Mouse (Mus musculus) MEL (cell line): ENCODE results near the gene Il12rb1. TPM values are rescaled to one million over a fixed set of nuclear protein-coding genes. Genes with fewer than 3 reads are reported as not detected.

ENCODE experiments used
- DNase-seq: peaks from one replicate; pipeline ENCODE4 v3.0.0; 2011; ENCODE audit warnings: low read depth, low spot score
- H3K27ac ChIP-seq: 2 replicates; pipeline ENCODE4 v1.5.1; 2012; ENCODE audit warnings: low read depth, mild to moderate bottlenecking, control low read depth, low read length, moderate library complexity; ENCODE audit not compliant: control insufficient read depth
- H3K27me3 ChIP-seq, 2 experiments: fragments of 150-350 bp in 1 of 2; sonication (generic) in 1 of 2; 2 replicates each; pipeline ENCODE4 v1.6.1; 2012; ENCODE audit warnings: low read length in 2 of 2, mild to moderate bottlenecking in 2 of 2, improper control_type of control experiment in 1 of 2, moderate library complexity in 1 of 2; ENCODE audit not compliant: insufficient read depth in 2 of 2, control insufficient read depth in 1 of 2
- H3K36me3 ChIP-seq, 2 experiments: 2 replicates each; pipeline ENCODE4 v1.6.1; 2012 to 2014; ENCODE audit warnings: low read length in 2 of 2, improper control_type of control experiment in 1 of 2, inconsistent platforms in 1 of 2, mild to moderate bottlenecking in 1 of 2; ENCODE audit not compliant: insufficient read depth in 2 of 2, control insufficient read depth in 1 of 2
- H3K4me1 ChIP-seq, 2 experiments: fragments of 150-350 bp in 1 of 2; sonication (generic) in 1 of 2; 2 replicates each; pipeline ENCODE4 v1.6.1; 2012; ENCODE audit warnings: low read length in 2 of 2, improper control_type of control experiment in 1 of 2, mild to moderate bottlenecking in 1 of 2; ENCODE audit not compliant: insufficient read depth in 2 of 2, control insufficient read depth in 1 of 2
- H3K4me3 ChIP-seq, 2 experiments: fragments of 150-350 bp in 1 of 2; sonication (generic) in 1 of 2; 2 replicates each; pipeline ENCODE4 v1.5.1; 2012; ENCODE audit warnings: low read depth in 2 of 2, low read length in 2 of 2, mild to moderate bottlenecking in 2 of 2, moderate library complexity in 2 of 2, control low read depth in 1 of 2, improper control_type of control experiment in 1 of 2; ENCODE audit not compliant: control insufficient read depth in 1 of 2, insufficient read depth in 1 of 2
- H3K79me2 ChIP-seq: 2 replicates; pipeline ENCODE4 v1.6.1; 2012; ENCODE audit warnings: mild to moderate bottlenecking, low read length, moderate library complexity; ENCODE audit not compliant: control insufficient read depth, poor library complexity, insufficient read depth
- H3K9ac ChIP-seq: 2 replicates; pipeline ENCODE4 v1.6.1; 2012; ENCODE audit warnings: low read depth, mild to moderate bottlenecking, control low read depth, low read length, moderate library complexity; ENCODE audit not compliant: control insufficient read depth, poor library complexity, severe bottlenecking
- H3K9me3 ChIP-seq: fragments of 150-350 bp; sonication (generic); replicated peaks from 2 replicates; pipeline ENCODE4 v1.6.1; 2012; ENCODE audit warnings: mild to moderate bottlenecking, low read length, improper control_type of control experiment, moderate library complexity; ENCODE audit not compliant: insufficient read depth
- CTCF ChIP-seq, 3 experiments: IDR thresholded peaks in 2 of 3; conservative IDR thresholded peaks in 1 of 3; 2 replicates each; pipeline ENCODE4 v1.5.1; 2011 to 2012; ENCODE audit warnings: low read length in 3 of 3, low read depth in 2 of 3, mild to moderate bottlenecking in 2 of 3, improper control_type of control experiment in 1 of 3, inconsistent platforms in 1 of 3, mixed read lengths in 1 of 3, moderate library complexity in 1 of 3; ENCODE audit not compliant: control insufficient read depth in 1 of 3, insufficient read depth in 1 of 3, poor library complexity in 1 of 3, severe bottlenecking in 1 of 3
- E2F4 ChIP-seq: IDR thresholded peaks from 2 replicates; pipeline ENCODE4 v1.6.1; 2011; ENCODE audit warnings: low read depth, low read length, improper control_type of control experiment, borderline replicate concordance
- EP300 ChIP-seq, 2 experiments: IDR thresholded peaks; 2 replicates each; pipeline ENCODE4 v1.6.1; 2011; ENCODE audit warnings: improper control_type of control experiment in 2 of 2, low read length in 2 of 2, low read depth in 1 of 2, mild to moderate bottlenecking in 1 of 2
- ETS1 ChIP-seq: IDR thresholded peaks from 2 replicates; pipeline ENCODE4 v1.6.1; 2012; ENCODE audit warnings: low read depth, mild to moderate bottlenecking, inconsistent platforms, low read length, improper control_type of control experiment, moderate library complexity
- GABPA ChIP-seq: IDR thresholded peaks from 2 replicates; pipeline ENCODE4 v1.6.1; 2012; ENCODE audit warnings: low read depth, mild to moderate bottlenecking, inconsistent platforms, low read length, improper control_type of control experiment, moderate library complexity
- GATA1 ChIP-seq: IDR thresholded peaks from 2 replicates; pipeline ENCODE4 v1.6.1; 2011; ENCODE audit warnings: low read depth, low read length, improper control_type of control experiment
- HCFC1 ChIP-seq: IDR thresholded peaks from 2 replicates; pipeline ENCODE4 v1.6.1; 2012; ENCODE audit warnings: low read depth, mild to moderate bottlenecking, inconsistent platforms, low read length, improper control_type of control experiment, moderate library complexity
- JUND ChIP-seq: IDR thresholded peaks from 2 replicates; pipeline ENCODE4 v1.6.1; 2011; ENCODE audit warnings: low read depth, mild to moderate bottlenecking, improper control_type of control experiment, low read length
- KAT2A ChIP-seq: conservative IDR thresholded peaks from 2 replicates; pipeline ENCODE4 v1.6.1; 2012; ENCODE audit warnings: low read depth, low read length, improper control_type of control experiment, inconsistent platforms
- MAX ChIP-seq: IDR thresholded peaks from 2 replicates; pipeline ENCODE4 v1.6.1; 2011; ENCODE audit warnings: low read length, improper control_type of control experiment
- MEF2A ChIP-seq: IDR thresholded peaks from 2 replicates; pipeline ENCODE4 v1.6.1; 2014; ENCODE audit warnings: low read depth, mild to moderate bottlenecking, inconsistent platforms, low read length, improper control_type of control experiment; ENCODE audit not compliant: poor library complexity, insufficient replicate concordance, severe bottlenecking; ENCODE audit errors: extremely low read depth
- MXI1 ChIP-seq: IDR thresholded peaks from 2 replicates; pipeline ENCODE4 v1.6.1; 2011; ENCODE audit warnings: mild to moderate bottlenecking, low read depth, low read length, improper control_type of control experiment
- MYB ChIP-seq: IDR thresholded peaks from 2 replicates; pipeline ENCODE4 v1.6.1; 2011; ENCODE audit warnings: mild to moderate bottlenecking, low read depth, low read length, improper control_type of control experiment
- MYC ChIP-seq: IDR thresholded peaks from 2 replicates; pipeline ENCODE4 v1.6.1; 2011; ENCODE audit warnings: low read depth, mild to moderate bottlenecking, low read length, improper control_type of control experiment, moderate library complexity
- NRF1 ChIP-seq: IDR thresholded peaks from 2 replicates; pipeline ENCODE4 v1.6.1; 2014; ENCODE audit warnings: low read depth, mild to moderate bottlenecking, inconsistent platforms, low read length, improper control_type of control experiment, moderate library complexity; ENCODE audit not compliant: poor library complexity, insufficient read depth, severe bottlenecking
- POLR2AphosphoS2 ChIP-seq: IDR thresholded peaks from 2 replicates; pipeline ENCODE4 v1.6.1; 2011; ENCODE audit warnings: low read length, improper control_type of control experiment
- POLR2AphosphoS5 ChIP-seq: IDR thresholded peaks from 2 replicates; pipeline ENCODE4 v1.6.1; 2012; ENCODE audit warnings: low read depth, borderline replicate concordance, mild to moderate bottlenecking, inconsistent platforms, low read length, moderate library complexity, mixed read lengths
- RAD21 ChIP-seq: IDR thresholded peaks from 2 replicates; pipeline ENCODE4 v1.6.1; 2011; ENCODE audit warnings: mild to moderate bottlenecking, low read depth, low read length, improper control_type of control experiment
- SIN3A ChIP-seq: IDR thresholded peaks from 2 replicates; pipeline ENCODE4 v1.6.1; 2012; ENCODE audit warnings: low read length, improper control_type of control experiment, inconsistent platforms
- SMC3 ChIP-seq: IDR thresholded peaks from 2 replicates; pipeline ENCODE4 v1.6.1; 2011; ENCODE audit warnings: low read depth, low read length, improper control_type of control experiment
- TAL1 ChIP-seq: IDR thresholded peaks from 2 replicates; pipeline ENCODE4 v1.6.1; 2012; ENCODE audit warnings: mild to moderate bottlenecking, inconsistent platforms, low read length, moderate library complexity, mixed read lengths
- TBP ChIP-seq: IDR thresholded peaks from 2 replicates; pipeline ENCODE4 v1.8.0; 2011; ENCODE audit warnings: low read depth, low read length, improper control_type of control experiment
- TCF12 ChIP-seq: IDR thresholded peaks from 2 replicates; pipeline ENCODE4 v1.6.1; 2014; ENCODE audit warnings: low read depth, mild to moderate bottlenecking, inconsistent platforms, low read length, improper control_type of control experiment, moderate library complexity
- ZNF384 ChIP-seq: IDR thresholded peaks from 2 replicates; pipeline ENCODE4 v1.6.1; 2012; ENCODE audit warnings: low read depth, mild to moderate bottlenecking, inconsistent platforms, low read length, improper control_type of control experiment
- polyA plus RNA-seq, 2 experiments: library from polyadenylated mRNA; stranded (reverse) in 1 of 2; unstranded in 1 of 2; fragments of >175 nt in 1 of 2; fragments of >200 nt in 1 of 2; gene quantifications; 2 replicates each; pipeline versions ENCODE4 v1.2.1 to v1.2.4; 2012; ENCODE audit warnings: low replicate concordance in 2 of 2, low read depth in 1 of 2; ENCODE audit not compliant: insufficient read length in 2 of 2, insufficient read depth in 1 of 2, missing spikeins in 1 of 2
- total RNA-seq: library from RNA; depleted of rRNA; stranded (reverse); fragments of 300-350 nt; gene quantifications from 2 replicates; pipeline ENCODE4 v1.2.3, GENCODE M21; 2012

The Il12rb1 gene
- total and polyA plus RNA-seq, 3 experiments: 1.2 to 2.2 TPM; not detected in 1

- no peaks in the 10 kb centered on the region for H3K9me3 ChIP-seq
- H3K27ac ChIP-seq: no peak overlapping the region
- no peak overlapping the region for H3K4me3 ChIP-seq
- peaks cover 0 to 4% of the 10 kb centered on the region in 2 experiments; a peak in 3 of 4 replicates for H3K36me3 ChIP-seq
- H3K4me1 ChIP-seq: peaks cover 2 to 11% of the 10 kb centered on the region in 2 experiments; a peak in 3 of 4 replicates
- H3K9ac ChIP-seq: no peak overlapping the region
- TF ChIP-seq E2F4: no peak
- TF ChIP-seq HCFC1: peak; percentile 63
- no peak for TF ChIP-seq TAL1
- peak; percentile 82 for TF ChIP-seq SMC3
- TF ChIP-seq RAD21: peak; percentile 50
- TF ChIP-seq MXI1: peak; percentile 65; the same call in 1 of the 2 replicates
- TF ChIP-seq ZNF384: 0 out of 2 replicates have a peak, but pooled peaks have one; percentile 41
- no peak for TF ChIP-seq JUND
- no peak for TF ChIP-seq POLR2AphosphoS2
- TF ChIP-seq EP300 (IDR thresholded peaks at IDR 0.05; ENCODE audit: low read depth in 1 of 2, low read length in 2 of 2): peak in 1 of 2 experiments; percentile 31; a peak in 2 of 4 replicates
- TF ChIP-seq KAT2A: no peak
- peak; percentile 98 for TF ChIP-seq MYC
- TF ChIP-seq SIN3A: peak; percentile 76
- TF ChIP-seq CTCF (IDR thresholded peaks at IDR 0.05 in 2 of 3, conservative IDR thresholded peaks at IDR 0.05 in 1 of 3; ENCODE audit: control insufficient read depth in 1 of 3, insufficient read depth in 1 of 3, low read depth in 2 of 3, low read length in 3 of 3, poor library complexity in 1 of 3, severe bottlenecking in 1 of 3): peak in 2 of 3 experiments; percentile 100; a peak in 5 of 6 replicates
- TF ChIP-seq GABPA: no peak
- TF ChIP-seq MEF2A: no peak
- peak; percentile 89 for TF ChIP-seq MAX
- no peak for TF ChIP-seq TCF12
- peak; percentile 73 for TF ChIP-seq NRF1
- no peak for TF ChIP-seq MYB
- H3K79me2 ChIP-seq: no peaks in the 10 kb centered on the region
- peak; percentile 96 for DNase-seq
- no peaks in the 10 kb centered on the region for H3K27me3 ChIP-seq
Observed at GRCm38 (mm10) chr8:70769359-70769758, 38.9 kb upstream of the Il12rb1 start.

- Histone ChIP-seq H3K9me3 (no peaks in the 10 kb centered on the region), H3K4me3 (no peak overlapping the region), H3K36me3 (peaks cover 0 to 1% of the 10 kb centered on the region in 2 experiments; a peak in 3 of 4 replicates), H3K27ac (no peak overlapping the region), H3K27me3 (no peaks in the 10 kb centered on the region), H3K4me1 (peaks cover 0 to 6% of the 10 kb centered on the region in 2 experiments; a peak in 2 of 4 replicates), H3K79me2 (no peaks in the 10 kb centered on the region)
- TF ChIP-seq ETS1 (no peak), TBP (no peak), CTCF (IDR thresholded peaks at IDR 0.05 in 2 of 3, conservative IDR thresholded peaks at IDR 0.05 in 1 of 3; ENCODE audit: control insufficient read depth in 1 of 3, insufficient read depth in 1 of 3, low read depth in 2 of 3, low read length in 3 of 3, poor library complexity in 1 of 3, severe bottlenecking in 1 of 3) (no peak), POLR2AphosphoS5 (no peak), MAX (no peak), GATA1 (no peak)
- TF ChIP-seq, all 39 proteins: peak for 0
- H3K9ac ChIP-seq: no peak overlapping the region
- DNase-seq: no peak
Observed at GRCm38 (mm10) chr8:70769858-70770257, 38.4 kb upstream of the Il12rb1 start.
